Mouse (Mus musculus) urinary bladder, postnatal 10 days (tissue): ENCODE results near the gene Msrb3.

ENCODE experiments used
- DNase-seq: peaks from one replicate; pipeline ENCODE4 v3.0.0; 2022; ENCODE audit warnings: low spot score

The Msrb3 gene

DNA sequence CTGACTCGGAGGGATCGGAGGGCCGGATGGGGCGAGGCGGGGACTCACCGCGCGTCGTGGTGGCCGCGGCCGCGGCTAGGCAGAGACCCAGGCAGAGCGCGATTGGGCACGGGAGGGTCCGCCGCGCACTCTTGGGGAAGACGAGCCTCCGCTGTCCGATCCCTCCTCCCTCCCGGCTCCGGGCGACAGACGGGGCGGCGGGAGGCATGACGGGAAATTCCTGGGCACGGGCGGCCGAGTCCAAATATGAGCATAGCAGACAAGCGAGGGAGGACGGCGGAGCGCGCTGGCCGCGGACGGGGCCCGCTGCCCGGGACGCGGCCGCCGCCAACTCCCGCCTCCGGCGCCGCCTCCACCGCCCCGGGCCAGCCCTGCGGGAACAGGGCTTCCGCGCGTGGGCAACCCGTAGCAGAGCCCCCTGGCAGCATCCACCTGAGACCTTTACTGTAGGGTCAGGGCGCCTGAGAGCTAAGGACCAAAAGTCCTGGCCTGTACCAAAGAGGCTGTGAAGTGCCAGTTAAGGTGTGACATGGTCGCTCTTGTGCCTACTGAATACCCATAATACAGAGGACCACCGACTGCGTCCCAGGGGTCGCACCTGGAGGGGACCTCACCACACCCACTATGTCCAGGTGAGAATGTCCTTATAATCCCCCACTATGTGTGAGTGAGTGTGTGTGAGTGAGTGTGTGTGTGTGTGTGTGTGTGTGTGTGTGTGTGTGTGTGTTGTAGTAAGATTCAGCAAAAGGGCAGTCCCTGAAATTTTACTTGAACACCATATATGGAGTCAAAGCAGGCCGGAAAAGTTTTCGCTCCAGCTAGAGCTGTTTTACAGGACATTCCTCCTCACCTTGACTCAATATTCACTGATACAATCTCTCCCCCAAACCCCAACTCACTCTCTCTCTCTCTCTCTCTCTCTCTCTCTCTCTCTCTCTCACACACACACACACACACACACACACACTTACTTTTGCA, at the start of gene Msrb3:
Gene Msrb3 (minus strand): TSS at position 317 of the 978 bp plus-strand sequence.
- DNase-seq, result peak; percentile 72

GRCm38 (mm10) chr10:120948461-120948860, 49.6 kb upstream of the Msrb3 start:
- no peak for DNase-seq

- DNase-seq, result no peak
Observed at GRCm38 (mm10) chr10:120947842-120948241, 48.9 kb upstream of the Msrb3 start.

DNA sequence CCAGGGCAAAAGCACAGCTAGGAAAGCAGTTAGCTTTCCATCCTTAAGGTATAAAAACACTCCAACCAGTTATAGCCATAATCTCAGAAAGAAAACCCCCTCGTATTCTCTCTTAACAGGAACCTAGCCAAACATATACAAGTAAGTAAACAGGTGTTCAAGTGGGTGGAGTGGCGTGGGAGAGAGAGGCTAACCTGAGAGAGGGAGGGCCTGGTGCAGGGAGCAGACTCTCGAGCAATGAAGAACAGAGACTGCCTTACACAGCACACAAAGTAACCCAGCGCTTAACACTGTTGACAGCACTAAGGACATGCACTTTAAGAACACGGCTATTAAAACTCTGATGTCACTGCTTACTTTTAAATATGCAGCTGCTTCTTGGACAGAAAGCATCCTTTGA, 47.9 kb upstream of the Msrb3 start:
- DNase-seq, result no peak

DNA sequence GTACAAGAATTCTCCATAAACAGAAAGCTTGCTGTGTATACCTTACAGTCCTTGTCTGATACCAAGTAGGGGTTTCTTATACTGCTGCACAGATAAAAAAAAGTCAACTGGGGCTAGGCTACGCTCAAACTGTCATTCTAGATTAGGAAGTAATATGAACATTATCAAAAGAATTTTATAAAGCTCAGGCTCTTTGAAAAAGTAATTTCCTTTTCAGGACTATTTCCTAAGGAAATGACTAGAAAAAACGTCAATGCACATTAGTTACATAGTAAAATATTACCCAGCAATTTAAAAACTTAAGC, 40.0 kb upstream of the Msrb3 start:
- no peak for DNase-seq

DNA sequence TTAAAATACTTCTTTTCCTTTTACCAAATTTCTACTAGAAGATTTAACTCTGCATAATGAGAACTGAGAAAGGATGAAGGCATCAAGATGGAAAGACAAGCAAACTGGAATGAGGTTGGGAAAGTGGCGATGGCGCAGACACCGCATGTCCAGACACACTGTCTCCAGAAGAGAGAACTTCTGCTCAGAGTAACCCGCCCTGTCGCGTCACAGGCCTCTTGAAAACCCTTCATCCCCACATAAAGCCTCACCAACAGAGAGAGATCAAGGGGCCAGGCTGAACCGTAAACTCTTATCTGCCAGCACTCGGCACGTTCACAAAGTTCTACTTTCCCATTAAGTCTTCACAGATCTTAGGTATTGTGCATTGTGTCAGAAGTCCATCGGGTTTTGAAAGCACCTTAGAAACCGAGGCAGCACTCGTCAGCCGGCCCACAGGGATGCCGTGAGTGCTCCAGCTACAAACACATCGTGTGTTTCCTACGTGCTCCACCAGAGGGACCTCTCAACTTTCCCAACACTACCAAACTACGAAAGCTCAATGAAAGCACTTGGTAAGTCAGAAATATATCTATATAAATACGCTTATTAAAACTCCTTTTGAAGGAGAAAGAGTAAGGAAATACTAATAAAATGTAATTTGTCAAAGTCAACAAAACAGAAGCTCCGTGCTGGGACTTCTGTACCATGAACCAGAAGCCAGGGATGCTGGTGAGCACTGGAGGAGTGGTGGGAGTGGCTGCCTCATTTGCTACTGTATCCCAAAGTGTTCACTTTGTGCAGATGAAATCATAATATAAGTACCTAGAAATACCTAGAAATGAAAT, 39.4 kb upstream of the Msrb3 start:
- no peak for DNase-seq

- no peak for DNase-seq
Observed at GRCm38 (mm10) chr10:120929536-120929935, 30.6 kb upstream of the Msrb3 start.

DNA sequence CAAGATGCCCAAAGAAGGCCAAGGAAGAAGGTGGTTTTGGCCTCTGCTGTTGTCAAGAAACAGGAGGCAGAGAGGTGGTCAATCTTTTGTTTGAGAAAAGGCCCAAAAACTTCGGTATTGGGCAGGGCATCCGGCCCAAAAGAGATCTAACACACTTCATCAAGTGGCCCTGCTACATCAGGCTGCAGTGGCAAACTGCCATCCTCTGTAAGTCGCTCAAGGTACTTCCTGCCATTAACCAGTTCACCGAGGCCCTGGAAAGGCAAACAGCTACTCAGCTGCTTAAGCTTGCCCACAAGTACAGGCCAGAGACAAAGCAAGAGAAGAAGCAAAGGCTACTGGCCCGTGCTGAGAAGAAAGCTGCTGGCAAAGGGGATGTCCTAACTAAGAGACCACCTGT, 29.3 kb upstream of the Msrb3 start:
- DNase-seq, result no peak

- DNase-seq, result no peak
Observed at GRCm38 (mm10) chr10:120926156-120926555, 27.3 kb upstream of the Msrb3 start.

- DNase-seq, result no peak
Observed at GRCm38 (mm10) chr10:120921501-120921900, 22.6 kb upstream of the Msrb3 start.

GRCm38 (mm10) chr10:120920604-120921003, 21.7 kb upstream of the Msrb3 start:
- DNase-seq, result no peak

GRCm38 (mm10) chr10:120916250-120916649, 17.3 kb upstream of the Msrb3 start:
- DNase-seq, result no peak

GRCm38 (mm10) chr10:120914948-120915631, 16.2 kb upstream of the Msrb3 start:
- no peak for DNase-seq

DNA sequence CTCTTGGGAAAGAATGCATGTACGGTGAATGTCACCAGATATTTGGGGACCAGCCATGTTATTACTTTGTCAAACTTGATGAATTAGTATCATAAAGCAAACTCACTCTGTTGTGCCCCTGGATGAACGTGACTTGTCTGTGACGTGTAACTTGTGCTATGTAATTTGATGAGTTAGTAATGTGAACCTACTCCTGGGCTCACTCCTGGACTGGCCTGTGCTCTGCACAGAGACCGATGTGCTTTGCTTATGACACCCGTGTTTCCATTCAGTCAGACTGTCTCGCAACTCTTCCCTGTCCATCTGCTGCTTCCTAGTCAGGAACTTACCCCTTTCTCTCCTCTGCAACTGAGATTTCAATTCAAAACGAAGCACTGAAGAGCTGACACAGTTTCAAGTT, 15.4 kb upstream of the Msrb3 start:
- DNase-seq, result no peak

DNA sequence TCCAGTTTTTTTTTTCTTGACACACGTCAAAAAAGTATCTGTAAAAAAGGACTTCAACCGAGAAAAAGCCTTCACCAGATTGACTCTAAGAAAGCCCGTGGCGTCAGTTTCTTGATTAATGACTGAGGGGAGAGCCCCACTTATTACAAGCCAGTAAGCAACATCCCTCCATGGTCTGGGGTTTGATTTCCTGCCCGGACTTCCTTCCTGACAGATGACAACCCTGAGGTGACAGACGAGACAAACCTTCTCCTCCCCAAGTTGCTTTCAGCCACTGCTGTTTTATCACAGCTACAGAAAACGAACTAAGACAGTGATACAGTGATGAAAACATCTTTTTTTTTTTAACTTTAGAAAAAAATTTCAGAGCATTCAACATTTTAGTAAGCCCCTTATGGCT, 14.9 kb upstream of the Msrb3 start:
- DNase-seq, result no peak

- no peak for DNase-seq
Observed at GRCm38 (mm10) chr10:120911971-120912370, 13.1 kb upstream of the Msrb3 start.

DNA sequence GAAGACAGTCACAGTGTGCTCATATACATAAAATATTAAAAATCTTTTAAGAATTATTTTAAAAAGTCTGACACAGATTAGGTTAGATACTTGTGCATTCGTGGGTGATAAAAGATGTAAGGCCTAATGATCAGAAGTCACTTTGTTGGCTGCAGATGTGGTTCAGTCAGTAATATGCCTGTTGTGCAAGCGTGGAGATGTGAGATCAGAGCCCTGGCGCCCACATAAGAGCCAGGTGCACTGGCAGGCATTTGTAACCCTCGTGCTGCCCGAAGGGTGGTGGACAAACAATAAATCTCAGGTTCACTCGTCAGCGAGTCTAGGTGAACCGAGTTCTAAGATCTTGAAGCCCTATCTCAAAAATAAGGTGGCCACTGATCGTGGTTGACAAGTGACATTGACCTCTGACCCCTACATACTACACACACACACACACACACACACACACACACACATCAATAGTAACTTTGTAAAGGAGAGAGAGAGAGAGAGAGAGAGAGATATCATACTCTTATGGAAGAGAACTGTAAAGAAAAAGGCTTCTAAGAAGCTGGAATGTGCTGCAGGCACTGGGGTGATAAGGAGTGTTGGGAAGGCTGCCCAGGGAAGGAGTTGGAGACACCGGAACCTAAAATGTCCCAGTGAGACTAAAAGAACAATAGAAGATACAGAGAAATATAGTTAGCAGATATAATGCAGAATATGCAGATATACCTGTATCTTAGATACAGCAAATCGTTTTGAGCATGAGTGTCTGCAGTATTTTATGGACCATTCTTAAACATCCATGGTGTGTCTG, 10.1 kb upstream of the Msrb3 start:
- DNase-seq, result no peak

GRCm38 (mm10) chr10:120904676-120905075, 5.8 kb upstream of the Msrb3 start:
- no peak for DNase-seq

DNA sequence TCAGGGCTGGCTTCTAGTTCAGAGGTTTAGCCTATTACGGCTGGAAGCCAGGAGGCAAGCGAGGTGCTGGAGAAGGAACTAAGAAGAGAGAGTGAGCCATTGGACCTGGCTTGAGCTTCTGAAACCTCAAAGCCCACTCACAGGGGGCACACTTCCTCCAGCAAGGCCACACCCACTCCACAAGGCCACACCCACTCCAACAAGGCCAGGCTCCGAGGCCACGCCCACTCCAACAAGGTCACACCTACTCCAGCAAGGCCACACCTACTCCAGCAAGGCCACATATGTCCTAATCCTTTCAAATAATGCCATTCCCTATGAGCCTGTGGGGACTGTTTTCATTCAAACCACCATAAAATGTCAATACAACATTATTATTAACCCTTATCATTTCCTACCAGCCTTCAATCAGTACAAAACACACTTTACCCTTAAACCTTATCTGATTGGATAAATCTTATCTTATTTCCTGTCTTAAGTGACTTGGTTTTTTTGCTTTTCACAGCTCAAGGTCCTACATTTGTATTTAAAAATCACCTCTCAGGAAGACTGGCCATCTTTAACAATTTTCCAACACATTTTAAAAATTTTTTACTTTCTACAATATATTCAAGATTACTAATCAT, 5.1 kb upstream of the Msrb3 start:
- DNase-seq, result no peak

GRCm38 (mm10) chr10:120901746-120902145, 2.8 kb upstream of the Msrb3 start:
- DNase-seq, result no peak

DNA sequence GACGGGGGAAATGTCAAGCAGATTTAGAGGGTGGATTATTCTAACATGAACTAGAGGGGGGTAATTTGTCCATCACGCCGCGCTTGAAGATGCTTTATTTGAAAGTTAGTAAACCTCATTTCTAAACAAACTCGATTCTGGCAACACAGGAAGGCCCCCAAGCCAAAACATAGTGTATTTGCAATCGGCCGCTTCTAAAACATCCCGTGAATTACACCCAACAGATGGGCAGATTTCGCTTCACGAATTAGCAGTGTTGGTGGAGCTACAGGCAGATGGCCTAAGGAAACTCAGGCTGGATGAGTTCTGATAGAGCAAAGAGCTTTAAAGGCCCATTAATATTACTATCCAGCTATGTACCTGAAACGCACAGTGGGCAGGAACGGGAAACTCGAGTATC, 1.2 kb upstream of the Msrb3 start:
- DNase-seq, result no peak
